ENCODE assay signal across 8 mouse cellular contexts in the genomic region with DNA sequence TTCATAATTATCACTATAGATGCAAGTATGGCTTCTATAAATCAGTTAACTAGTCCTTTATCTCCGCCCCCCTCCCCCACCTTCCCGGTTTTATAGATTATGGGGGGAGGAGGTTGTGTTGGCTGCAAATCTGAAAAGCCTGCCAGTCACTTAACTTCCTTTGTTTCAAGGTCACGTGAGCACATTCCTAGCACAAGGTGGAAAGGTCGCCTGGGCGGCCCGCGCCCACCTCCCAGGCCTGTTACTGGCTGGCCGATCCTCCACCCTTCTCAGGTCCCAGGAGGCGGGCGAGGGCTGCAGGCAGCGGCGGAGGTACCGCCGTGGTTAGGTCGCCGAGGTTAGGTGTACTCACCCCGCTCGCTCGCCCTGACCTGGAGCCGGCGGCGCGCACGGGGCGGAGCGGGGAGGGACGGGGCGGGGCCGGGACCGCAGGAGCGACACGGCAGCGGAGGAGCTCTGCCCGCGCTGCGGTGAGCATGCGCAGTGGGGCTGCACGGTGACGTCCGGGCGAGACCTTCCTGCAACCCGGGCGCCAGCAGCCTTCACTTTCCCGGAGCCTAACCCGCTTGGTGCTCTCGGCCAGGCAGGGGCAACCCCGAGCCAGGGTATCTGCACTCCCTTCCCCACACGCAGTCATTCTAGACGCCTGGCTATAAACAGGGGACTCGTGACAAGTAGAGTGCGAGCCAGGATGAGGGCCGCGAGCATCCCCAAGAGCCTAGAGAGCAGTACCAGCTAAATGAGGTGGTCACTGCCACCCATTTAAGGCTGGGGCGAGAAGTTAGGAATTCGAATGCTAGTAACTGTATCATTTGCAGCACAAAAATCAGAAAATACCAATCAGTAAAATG. TPM values are rescaled to one million over a fixed set of nuclear protein-coding genes. Genes with fewer than 3 reads are reported as not detected.
DNase-seq lines count a peak whose midpoint lies in the region; ATAC-seq and TF ChIP-seq lines count a peak whose summit lies in the region.

A gene (minus strand): TSS at position 382 of the 851 bp plus-strand sequence.

- DNase-seq in c-Kit-negative CD71-positive TER-119-positive erythroid progenitor cells, embryonic 14.5 days (ENCODE audit: low read depth, low spot score) = peak; percentile 84
- peak; percentile 71 for DNase-seq in fibroblast of lung, adult 2 months (ENCODE audit: low read depth)
- peak; percentile 91 to 97 for DNase-seq in kidney, postnatal 25 days
- peak; percentile 83 to 87 (median 84) for DNase-seq in liver, embryonic 14.5 days (ENCODE audit: low read depth in 3 of 3, low spot score in 3 of 3)
- DNase-seq in neural tube, embryonic 11.5 days (ENCODE audit: low spot score) = peak; percentile 94
- peak; percentile 95 for DNase-seq in stomach, postnatal 0 days (ENCODE audit: low spot score)

- ATAC-seq in CD4-positive, CD25-positive, alpha-beta regulatory T cell, adult 4 months = peak; percentile 83
- peak; percentile 97 for ATAC-seq in heart, embryonic 15.5 days (replicated peaks; ENCODE audit: insufficient number of reproducible peaks, insufficient read depth, low FRiP score, low read depth)
- ATAC-seq in liver, embryonic 14.5 days (ENCODE audit: insufficient read depth) = peak; percentile 99
- ATAC-seq in neural tube, embryonic 11.5 days (ENCODE audit: insufficient read depth, low FRiP score, low TSS enrichment) = peak; percentile 96
- peak; percentile 99 for ATAC-seq in stomach, postnatal 0 days (ENCODE audit: low FRiP score, low TSS enrichment)

- peak within 1 kb of the TSS; percentile 67 for H3K4me3 ChIP-seq in heart, embryonic 15.5 days
- H3K4me3 ChIP-seq in liver, embryonic 14.5 days (ENCODE audit: insufficient read depth in 1 of 2, low read depth in 2 of 2, low read length in 2 of 2) = peak within 1 kb of the TSS; percentile 75 to 87
- peak within 1 kb of the TSS; percentile 61 for H3K4me3 ChIP-seq in neural tube, embryonic 11.5 days (ENCODE audit: low read depth, low read length)
- peak within 1 kb of the TSS; percentile 69 for H3K4me3 ChIP-seq in stomach, postnatal 0 days (ENCODE audit: low read depth, low read length)

- peak within 1 kb of the TSS; percentile 95 for H3K27ac ChIP-seq in heart, embryonic 15.5 days
- H3K27ac ChIP-seq in liver, embryonic 14.5 days = peak within 1 kb of the TSS; percentile 48
- peak within 1 kb of the TSS; percentile 93 for H3K27ac ChIP-seq in neural tube, embryonic 11.5 days (ENCODE audit: low read depth, low read length)
- peak within 1 kb of the TSS; percentile 94 for H3K27ac ChIP-seq in stomach, postnatal 0 days (replicated peaks)

- peak within 1 kb of the TSS; percentile 83 for H3K9ac ChIP-seq in heart, embryonic 15.5 days
- peak within 1 kb of the TSS; percentile 58 for H3K9ac ChIP-seq in liver, embryonic 14.5 days (replicated peaks)
- peak within 1 kb of the TSS; percentile 87 for H3K9ac ChIP-seq in neural tube, embryonic 11.5 days (ENCODE audit: low read length)
- peak within 1 kb of the TSS; percentile 85 for H3K9ac ChIP-seq in stomach, postnatal 0 days (ENCODE audit: low read length)

- TF ChIP-seq EP300 in liver, embryonic 14.5 days (IDR thresholded peaks at IDR 0.05; ENCODE audit: low read depth) = no peak
- no peak for TF ChIP-seq EP300 in stomach, postnatal 0 days (optimal IDR thresholded peaks at IDR 0.05)

- H3K36me3 ChIP-seq in heart, embryonic 15.5 days = no peaks in the 10 kb centered on the region
- H3K36me3 ChIP-seq in liver, embryonic 14.5 days (replicated peaks; ENCODE audit: control insufficient read depth, insufficient read depth, low read depth) = no peaks in the 10 kb centered on the region
- no peaks in the 10 kb centered on the region for H3K36me3 ChIP-seq in neural tube, embryonic 11.5 days (ENCODE audit: control insufficient read depth, insufficient read depth, low read length)
- H3K36me3 ChIP-seq in stomach, postnatal 0 days (ENCODE audit: control insufficient read depth, insufficient read depth, low read length) = no peaks in the 10 kb centered on the region

- H3K9me3 ChIP-seq in heart, embryonic 15.5 days (replicated peaks) = no peaks in the 10 kb centered on the region
- H3K9me3 ChIP-seq in liver, embryonic 14.5 days (ENCODE audit: control insufficient read depth, low read length) = no peaks in the 10 kb centered on the region
- no peaks in the 10 kb centered on the region for H3K9me3 ChIP-seq in neural tube, embryonic 11.5 days (ENCODE audit: control insufficient read depth, low read length)
- no peaks in the 10 kb centered on the region for H3K9me3 ChIP-seq in stomach, postnatal 0 days (ENCODE audit: control insufficient read depth, low read length)

- under 1% methylated on average over 55 of the region's 55 CpGs for WGBS in heart, embryonic 15.5 days
- WGBS in liver, embryonic 14.5 days (ENCODE audit: insufficient replicate concordance) = under 1% methylated on average over 55 of the region's 55 CpGs
- WGBS in neural tube, embryonic 11.5 days = 1% methylated on average over 55 of the region's 55 CpGs
- under 1% methylated on average over 42 of the region's 55 CpGs for WGBS in stomach, postnatal 0 days

- peak within 1 kb of the TSS; percentile 65 for H3K4me2 ChIP-seq in heart, embryonic 15.5 days
- H3K4me2 ChIP-seq in liver, embryonic 14.5 days (ENCODE audit: low read depth) = peak within 1 kb of the TSS; percentile 88
- H3K4me2 ChIP-seq in neural tube, embryonic 11.5 days (ENCODE audit: low read depth) = peak within 1 kb of the TSS; percentile 52
- peak within 1 kb of the TSS; percentile 60 for H3K4me2 ChIP-seq in stomach, postnatal 0 days (replicated peaks; ENCODE audit: low read depth)

- TF ChIP-seq CTCF in liver, embryonic 14.5 days (IDR thresholded peaks at IDR 0.05; ENCODE audit: low read depth) = 0 out of 2 replicates have a peak, but pooled peaks have one; percentile 11
- TF ChIP-seq CTCF in stomach, postnatal 0 days (IDR thresholded peaks at IDR 0.05; ENCODE audit: low read depth) = no peak

- H3K27me3 ChIP-seq in heart, embryonic 15.5 days = no peaks in the 10 kb centered on the region
- no peaks in the 10 kb centered on the region for H3K27me3 ChIP-seq in liver, embryonic 14.5 days (ENCODE audit: control insufficient read depth, insufficient read depth, low read length)
- H3K27me3 ChIP-seq in neural tube, embryonic 11.5 days (ENCODE audit: control insufficient read depth, insufficient read depth, low read length) = no peaks in the 10 kb centered on the region
- H3K27me3 ChIP-seq in stomach, postnatal 0 days (ENCODE audit: control insufficient read depth, insufficient read depth, low read length) = no peaks in the 10 kb centered on the region

- H3K4me1 ChIP-seq in heart, embryonic 15.5 days (replicated peaks) = peaks cover 4% of the 10 kb centered on the region; the same call in 1 of the 2 replicates
- H3K4me1 ChIP-seq in liver, embryonic 14.5 days (replicated peaks; ENCODE audit: control insufficient read depth in 2 of 2, insufficient read depth in 2 of 2, low read length in 1 of 2) = peaks cover 0 to 5% of the 10 kb centered on the region in 2 experiments; a peak in 3 of 4 replicates
- no peaks in the 10 kb centered on the region for H3K4me1 ChIP-seq in neural tube, embryonic 11.5 days (ENCODE audit: control insufficient read depth, insufficient read depth, low read length)
- H3K4me1 ChIP-seq in stomach, postnatal 0 days (replicated peaks; ENCODE audit: control insufficient read depth, insufficient read depth) = peaks cover 2% of the 10 kb centered on the region; the same call in 1 of the 2 replicates

RNA-seq across cellular contexts. Expression of the gene that starts here (rescaled TPM):
- polyA plus RNA-seq in CD4-positive, CD25-positive, alpha-beta regulatory T cell, adult 4 months (2017; shearing (Covaris generic)) = 10 to 100 TPM; 20.0 to 21.7 TPM
- polyA plus RNA-seq in heart, embryonic 15.5 days (2015; fragmentation: Nextera tagmentation; extraction: Ambion mirVana) = 26.5 and 29.1 TPM in 2 replicates
- 0.56 and 0.94 TPM in 2 replicates for polyA plus RNA-seq in liver, embryonic 14.5 days (2012; rRNA removed)
- polyA plus RNA-seq in liver, embryonic 14.5 days (2014; fragmentation: Nextera tagmentation; extraction: Ambion mirVana) = 2.7 and 2.8 TPM in 2 replicates
- polyA plus RNA-seq in neural tube, embryonic 11.5 days (2014; fragmentation: Nextera tagmentation; extraction: Ambion mirVana) = 14.0 and 16.2 TPM in 2 replicates
- 14.4 and 16.2 TPM in 2 replicates for polyA plus RNA-seq in stomach, postnatal 0 days (2015; fragmentation: Nextera tagmentation; extraction: Ambion mirVana)

Comparison
In these comparisons a context has a peak if more than half of its experiments do, and no peak if none do; other contexts are left out.
1. Peak in every context shown above with its lines: DNase-seq, ATAC-seq, H3K4me3 ChIP-seq and H3K27ac ChIP-seq.